Mouse (Mus musculus) MEL (cell line): ENCODE results near the gene Pdcl2.
A peak's percentile ranks its signal among the peaks of the same experiment; 100 is the strongest.

Source experiments
- CTCF ChIP-seq, 3 experiments: IDR thresholded peaks in 2 of 3; conservative IDR thresholded peaks in 1 of 3; 2 replicates each; pipeline ENCODE4 v1.5.1; 2011 to 2012; ENCODE audit warnings: low read length in 3 of 3, low read depth in 2 of 3, mild to moderate bottlenecking in 2 of 3, improper control_type of control experiment in 1 of 3, inconsistent platforms in 1 of 3, mixed read lengths in 1 of 3, moderate library complexity in 1 of 3; ENCODE audit not compliant: control insufficient read depth in 1 of 3, insufficient read depth in 1 of 3, poor library complexity in 1 of 3, severe bottlenecking in 1 of 3
- GATA1 ChIP-seq: IDR thresholded peaks from 2 replicates; pipeline ENCODE4 v1.6.1; 2011; ENCODE audit warnings: low read depth, low read length, improper control_type of control experiment
- KAT2A ChIP-seq: conservative IDR thresholded peaks from 2 replicates; pipeline ENCODE4 v1.6.1; 2012; ENCODE audit warnings: low read depth, low read length, improper control_type of control experiment, inconsistent platforms
- NELFE ChIP-seq: IDR thresholded peaks from 2 replicates; pipeline ENCODE4 v1.6.1; 2011; ENCODE audit warnings: low read depth, low read length, improper control_type of control experiment
- POLR2A ChIP-seq, 2 experiments: IDR thresholded peaks; 2 replicates each; pipeline ENCODE4 v1.6.1; 2011 to 2012; ENCODE audit warnings: low read length in 2 of 2, mild to moderate bottlenecking in 2 of 2, control low read depth in 1 of 2, improper control_type of control experiment in 1 of 2, low read depth in 1 of 2, moderate library complexity in 1 of 2; ENCODE audit not compliant: control insufficient read depth in 1 of 2, insufficient read depth in 1 of 2, poor library complexity in 1 of 2
- TCF12 ChIP-seq: IDR thresholded peaks from 2 replicates; pipeline ENCODE4 v1.6.1; 2014; ENCODE audit warnings: low read depth, mild to moderate bottlenecking, inconsistent platforms, low read length, improper control_type of control experiment, moderate library complexity

DNA sequence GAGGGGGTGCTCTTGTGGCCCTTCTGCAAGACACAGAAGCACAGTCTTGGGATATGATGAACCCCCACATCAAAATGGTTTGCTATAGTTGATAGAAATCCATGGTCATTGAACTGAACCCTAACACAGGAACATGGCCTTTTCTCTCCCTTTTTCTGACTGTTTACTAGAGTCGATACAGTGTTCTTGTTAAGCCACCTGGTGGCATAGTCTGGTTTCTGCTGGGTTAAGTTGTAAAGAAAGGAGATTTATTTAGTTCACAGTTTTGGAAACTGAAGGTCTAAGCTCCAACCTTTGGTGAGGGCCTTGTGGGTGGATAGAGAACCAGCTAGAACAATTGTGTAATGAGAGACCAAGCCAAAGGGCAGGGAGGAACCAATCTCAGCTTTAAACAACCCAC lies 29.1 kb upstream of the Pdcl2 start:
- TF ChIP-seq TCF12 (no peak), NELFE (no peak), POLR2A (IDR thresholded peaks at IDR 0.05; ENCODE audit: control insufficient read depth in 1 of 2, insufficient read depth in 1 of 2, low read depth in 1 of 2, low read length in 2 of 2, poor library complexity in 1 of 2) (no peak), KAT2A (no peak), CTCF (IDR thresholded peaks at IDR 0.05 in 2 of 3, conservative IDR thresholded peaks at IDR 0.05 in 1 of 3; ENCODE audit: control insufficient read depth in 1 of 3, insufficient read depth in 1 of 3, low read depth in 2 of 3, low read length in 3 of 3, poor library complexity in 1 of 3, severe bottlenecking in 1 of 3) (peak in 1 of 3 experiments; percentile 34; a peak in 2 of 6 replicates), GATA1 (no peak)
